Mouse (Mus musculus) ES-E14 (cell line): ENCODE measurements around the gene Rec8. TPM values are rescaled to one million over a fixed set of nuclear protein-coding genes. Genes with fewer than 3 reads are reported as not detected.

Experiments used
- DNase-seq: peaks from one replicate; pipeline ENCODE4 v3.0.0-alpha.2; 2013; ENCODE audit warnings: low read depth, low spot score
- H3K27ac ChIP-seq: 2 replicates; pipeline ENCODE4 v1.5.1; 2012; ENCODE audit warnings: low read depth, mild to moderate bottlenecking, low read length, moderate library complexity, mixed read lengths; ENCODE audit not compliant: poor library complexity, insufficient read depth, severe bottlenecking
- H3K36me3 ChIP-seq: 2 replicates; pipeline ENCODE4 v1.6.1; 2012; ENCODE audit warnings: mild to moderate bottlenecking, low read length, moderate library complexity, mixed read lengths; ENCODE audit not compliant: control insufficient read depth, poor library complexity, insufficient read depth, severe bottlenecking
- H3K4me1 ChIP-seq, 2 experiments: fragments of 150-350 bp in 1 of 2; sonication (generic) in 1 of 2; 2 replicates each; pipeline ENCODE4 v1.6.1; 2012; ENCODE audit warnings: low read length in 2 of 2, mild to moderate bottlenecking in 1 of 2, mixed read lengths in 1 of 2; ENCODE audit not compliant: control insufficient read depth in 2 of 2, insufficient read depth in 2 of 2, poor library complexity in 1 of 2
- H3K4me3 ChIP-seq, 2 experiments: fragments of 150-350 bp in 1 of 2; sonication (generic) in 1 of 2; 2 replicates each; pipeline ENCODE4 v1.5.1; 2012; ENCODE audit warnings: low read length in 2 of 2, low read depth in 1 of 2, mild to moderate bottlenecking in 1 of 2, mixed read lengths in 1 of 2; ENCODE audit not compliant: insufficient read depth in 1 of 2, poor library complexity in 1 of 2, severe bottlenecking in 1 of 2
- H3K9ac ChIP-seq: 2 replicates; pipeline ENCODE4 v1.6.1; 2012; ENCODE audit warnings: low read depth, mild to moderate bottlenecking, low read length, mixed read lengths; ENCODE audit not compliant: poor library complexity, insufficient read depth, severe bottlenecking
- H3K9me3 ChIP-seq: fragments of 150-350 bp; sonication (generic); 2 replicates; pipeline ENCODE4 v1.6.1; 2012; ENCODE audit warnings: low read depth, mild to moderate bottlenecking, low read length; ENCODE audit not compliant: control insufficient read depth, insufficient read depth
- CHD2 ChIP-seq: IDR thresholded peaks from 2 replicates; pipeline ENCODE4 v1.6.1; 2014; ENCODE audit warnings: mild to moderate bottlenecking, low read depth, low read length, inconsistent platforms
- HCFC1 ChIP-seq: IDR thresholded peaks from 2 replicates; pipeline ENCODE4 v1.6.1; 2012; ENCODE audit warnings: low read length, inconsistent platforms, borderline replicate concordance; ENCODE audit not compliant: insufficient read depth
- MAFK ChIP-seq: IDR thresholded peaks from 2 replicates; pipeline ENCODE4 v1.6.1; 2014; ENCODE audit warnings: mild to moderate bottlenecking, low read depth, low read length, inconsistent platforms; ENCODE audit not compliant: insufficient read depth
- ZC3H11A ChIP-seq: IDR thresholded peaks from 2 replicates; pipeline ENCODE4 v1.6.1; 2012; ENCODE audit warnings: low read depth, mild to moderate bottlenecking, inconsistent platforms, low read length, borderline replicate concordance
- ZNF384 ChIP-seq: IDR thresholded peaks from 2 replicates; pipeline ENCODE4 v1.6.1; 2012; ENCODE audit warnings: low read depth, low read length, inconsistent platforms
- in situ Hi-C, 2 experiments: fragments of 600-800 bp; cut with MboI; formaldehyde crosslinking; loops; one replicate each; pipeline ENCODE4 v1.15.1; 2025; ENCODE audit warnings: low sequenced_read_pairs in 2 of 2, inconsistent platforms in 1 of 2; ENCODE audit not compliant: unreplicated experiment in 2 of 2
- total RNA-seq: library from RNA; depleted of rRNA; stranded (reverse); fragments of 300-350 nt; gene quantifications from 2 replicates; pipeline ENCODE4 v1.2.3, GENCODE M21; 2012

Rec8 gene
- total RNA-seq, 1 experiment, result 5.8 TPM

DNA sequence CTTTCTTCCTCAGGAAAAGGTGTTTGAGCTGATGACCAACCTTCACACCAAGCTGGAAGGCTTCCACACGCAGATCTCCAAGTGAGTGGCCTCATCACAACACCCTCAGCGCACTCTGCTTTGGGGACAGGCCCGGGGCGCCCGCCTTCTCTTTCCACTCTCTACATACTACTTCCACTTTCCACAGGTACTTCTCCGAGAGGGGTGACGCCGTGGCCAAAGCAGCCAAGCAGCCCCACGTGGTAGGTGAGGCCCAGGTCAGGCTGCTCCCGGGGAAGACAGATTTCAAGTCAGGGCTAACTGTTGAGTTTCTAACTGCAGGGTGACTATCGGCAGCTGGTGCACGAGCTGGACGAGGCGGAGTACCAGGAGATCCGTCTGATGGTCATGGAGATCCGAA lies 37.1 kb upstream of the Rec8 start:
- in situ Hi-C loops, result no loop called here

DNA sequence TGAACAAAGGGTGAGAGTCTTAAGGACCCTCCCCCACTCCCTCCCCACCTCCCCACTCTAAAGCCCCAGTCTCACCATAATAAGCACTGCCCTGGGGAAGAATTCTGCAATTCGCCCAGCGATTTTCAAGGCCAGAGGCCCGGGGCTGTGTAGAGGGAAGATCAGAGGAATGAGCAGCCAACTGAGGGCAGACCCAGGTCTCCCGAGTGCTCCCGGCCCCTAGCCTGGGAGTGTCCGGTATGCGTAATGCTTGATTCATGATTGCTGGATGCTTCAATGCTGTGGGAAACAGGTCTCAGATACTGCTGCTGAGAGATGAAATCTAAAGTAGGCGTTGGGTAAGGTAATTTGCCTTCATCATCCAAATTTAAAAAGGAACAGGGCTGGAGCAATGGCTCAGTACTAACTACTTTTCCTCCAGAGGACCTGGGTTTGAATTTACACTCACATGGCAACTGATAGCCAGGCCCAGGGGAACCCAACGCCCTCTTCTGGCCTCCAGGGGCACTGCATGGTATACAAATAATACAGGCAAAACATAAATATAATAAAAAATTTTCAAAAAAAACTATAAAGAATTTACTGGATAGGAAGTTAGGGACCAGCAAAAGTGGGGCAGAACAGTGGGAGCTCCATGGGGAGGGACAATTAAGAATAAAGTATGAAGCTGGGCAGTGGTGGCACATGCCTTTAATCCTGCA lies 35.7 kb upstream of the Rec8 start:
- TF ChIP-seq CHD2, result no peak
- no peak for TF ChIP-seq HCFC1
- no peak for TF ChIP-seq ZNF384
- TF ChIP-seq MAFK, result no peak
- no peak for TF ChIP-seq ZC3H11A
- Histone ChIP-seq H3K9me3 (no peaks in the 10 kb centered on the region), H3K36me3 (peaks cover 13% of the 10 kb centered on the region; the same call in 1 of the 2 replicates), H3K4me3 (no peak overlapping the region), H3K9ac (no peak overlapping the region), H3K27ac (no peak overlapping the region), H3K4me1 (peaks cover 6 to 19% of the 10 kb centered on the region in 2 experiments; a peak in 3 of 4 replicates)
- DNase-seq, result no peak
- in situ Hi-C loops, result no loop called here

More for the DNA sequence above, 37.1 kb upstream of the Rec8 start:
- no peak for TF ChIP-seq MAFK
- TF ChIP-seq CHD2, result no peak
- TF ChIP-seq ZC3H11A, result no peak
- TF ChIP-seq HCFC1, result no peak
- no peak for TF ChIP-seq ZNF384
- Histone ChIP-seq H3K9ac (no peak overlapping the region), H3K36me3 (peaks cover 13% of the 10 kb centered on the region; the same call in 1 of the 2 replicates), H3K27ac (no peak overlapping the region), H3K9me3 (no peaks in the 10 kb centered on the region), H3K4me3 (no peak overlapping the region), H3K4me1 (peaks cover 6 to 22% of the 10 kb centered on the region in 2 experiments; a peak in 3 of 4 replicates)
- no peak for DNase-seq

DNA sequence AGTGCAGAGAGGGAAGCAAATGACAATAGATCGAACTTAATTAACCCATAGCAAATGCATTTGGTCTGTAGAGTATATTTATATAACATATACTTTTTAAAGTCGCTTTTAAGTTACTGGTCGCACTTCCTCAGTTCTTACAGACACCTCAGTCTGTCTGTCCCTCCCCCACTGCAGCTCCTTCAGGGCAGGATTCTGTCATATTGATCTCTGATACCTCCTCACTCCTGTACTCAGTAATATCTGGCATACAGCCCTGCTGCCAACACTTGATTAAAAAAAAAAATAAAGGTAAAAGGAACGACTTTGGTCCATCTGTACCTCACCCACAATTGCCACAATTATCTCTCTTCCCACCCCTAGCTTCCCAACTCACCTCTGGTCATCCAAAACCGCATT lies 33.5 kb upstream of the Rec8 start:
- TF ChIP-seq HCFC1, result no peak
- Histone ChIP-seq H3K36me3 (peaks cover 13% of the 10 kb centered on the region; the same call in 1 of the 2 replicates), H3K4me3 (peak overlapping the region; percentile 89 to 95; a peak in 3 of 4 replicates), H3K4me1 (peaks cover 2 to 19% of the 10 kb centered on the region in 2 experiments; a peak in 2 of 4 replicates), H3K9me3 (no peaks in the 10 kb centered on the region), H3K9ac (peak overlapping the region; percentile 78; the same call in 1 of the 2 replicates), H3K27ac (no peak overlapping the region)
- no peak for DNase-seq
- in situ Hi-C loops, result no loop called here

DNA sequence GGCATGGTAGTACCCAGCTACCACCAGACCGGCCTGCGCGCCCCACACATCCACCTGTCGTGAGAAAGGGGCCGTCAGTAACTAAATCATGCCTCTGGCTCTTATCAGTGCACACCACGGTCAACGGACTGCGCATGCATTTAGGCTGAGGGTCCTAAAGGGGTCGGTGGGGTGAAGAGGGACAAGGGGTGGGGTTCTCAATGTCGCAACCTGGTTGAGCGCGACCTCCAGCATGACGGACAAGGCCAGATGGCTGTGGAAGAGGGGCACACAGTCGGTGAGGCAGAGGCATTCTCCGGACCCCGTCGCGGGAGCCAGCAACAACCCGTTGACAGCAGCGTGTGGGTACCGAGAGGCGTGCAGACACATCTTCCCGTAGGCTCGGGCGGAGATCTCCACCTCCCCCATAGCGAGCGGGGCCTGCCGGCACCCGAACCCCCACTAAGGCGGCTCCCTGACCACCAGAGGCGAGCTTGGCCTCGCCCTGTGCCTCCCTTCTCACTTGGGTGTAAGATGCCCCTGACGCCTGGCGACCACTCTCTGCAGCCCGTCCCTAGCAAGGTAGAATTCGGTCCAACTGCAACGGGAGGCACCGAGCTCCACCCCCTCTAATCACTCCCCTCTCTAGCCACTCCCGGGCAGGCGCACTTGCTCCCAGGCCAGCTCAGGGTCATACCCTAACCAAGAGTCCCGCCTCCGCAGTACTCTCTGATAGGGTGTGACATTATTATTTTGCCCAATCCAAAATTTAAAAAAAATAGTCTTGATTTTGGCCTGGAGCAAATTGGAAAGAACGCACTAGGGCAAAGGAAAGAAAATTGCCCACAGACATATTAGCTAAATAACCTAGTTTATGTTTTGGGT lies 32.9 kb upstream of the Rec8 start, which contains the start of gene Emc9:
Emc9 (minus strand) TSS at position 601 of the 864 bp plus-strand sequence.
- Histone ChIP-seq H3K9me3 (no peaks in the 10 kb centered on the region), H3K4me3 (peak within 1 kb of the TSS; percentile 89 to 95), H3K27ac (no peak within 1 kb of the TSS), H3K36me3 (peaks cover 13% of the 10 kb centered on the region; the same call in 1 of the 2 replicates), H3K4me1 (peaks cover 0 to 18% of the 10 kb centered on the region in 2 experiments; a peak in 2 of 4 replicates), H3K9ac (peak within 1 kb of the TSS; percentile 78)
- TF ChIP-seq CHD2 (no peak), MAFK (no peak), ZNF384 (no peak), HCFC1 (no peak), ZC3H11A (no peak)
- in situ Hi-C loops, result no loop called here
- no peak for DNase-seq
